Mouse (Mus musculus) ES-Bruce4 (cell line): ENCODE results near the gene Odf3b.

Experiments used
- CTCF ChIP-seq: IDR thresholded peaks from one replicate; pipeline ENCODE4 v1.8.1; 2011; ENCODE audit warnings: low read depth, low read length
- EP300 ChIP-seq: IDR thresholded peaks from 2 replicates; pipeline ENCODE4 v1.6.1; 2011; ENCODE audit warnings: low read depth, low read length; ENCODE audit not compliant: insufficient read depth
- POLR2A ChIP-seq: IDR thresholded peaks from one replicate; pipeline ENCODE4 v1.8.1; 2011; ENCODE audit warnings: low read length; ENCODE audit not compliant: insufficient read depth

- TF ChIP-seq CTCF (no peak), POLR2A (no peak), EP300 (no peak)
Observed at GRCm38 (mm10) chr15:89376957-89377356, 2.1 kb downstream of the Odf3b start, which contains the start of gene Tymp.
